Mouse (Mus musculus): ENCODE data around the gene Ablim1.
"Not testable (repeated sequence)": the region's sequence is repeated elsewhere in the genome, so short reads cannot be mapped to it uniquely, and the experiment has no call there.

Gene Ablim1

DNA sequence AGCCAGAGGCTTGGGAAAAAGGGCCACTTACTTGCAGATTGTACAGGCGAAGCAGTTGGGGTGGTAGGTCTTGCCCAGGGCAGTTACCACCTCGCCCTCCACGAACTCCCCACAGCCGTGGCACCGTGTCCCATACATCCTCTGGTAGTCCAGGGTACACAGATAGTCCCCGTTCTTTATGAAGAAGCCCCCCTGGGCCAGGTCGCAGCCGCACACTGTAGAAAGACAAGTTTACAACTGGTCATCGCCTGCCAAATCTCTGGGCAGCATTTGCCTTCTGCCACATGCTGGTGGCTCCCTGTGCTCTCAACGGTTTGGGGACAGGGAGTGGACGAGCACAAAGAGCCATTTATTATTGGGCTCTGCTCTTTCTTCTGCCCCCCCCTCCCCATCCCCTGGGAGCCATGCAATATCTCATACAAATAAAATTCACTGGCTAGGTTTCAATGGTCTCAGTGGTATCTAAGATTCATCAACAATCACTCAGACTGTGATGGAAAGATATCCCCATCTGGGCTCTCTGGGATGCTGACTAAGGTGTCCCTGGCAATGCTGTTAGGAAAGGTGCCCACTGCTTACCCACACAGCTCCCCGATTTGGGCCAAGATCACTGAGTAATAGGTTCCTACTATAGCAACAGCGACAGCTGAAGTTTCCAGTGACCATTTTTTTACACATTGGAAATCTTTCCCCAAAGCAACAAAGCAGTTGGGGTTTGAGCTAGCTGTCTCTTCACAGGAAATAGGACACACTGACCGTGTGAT is 159.4 kb downstream of the Ablim1 start:
- no peak for DNase-seq (ENCODE audit: low read depth, low spot score)

DNA sequence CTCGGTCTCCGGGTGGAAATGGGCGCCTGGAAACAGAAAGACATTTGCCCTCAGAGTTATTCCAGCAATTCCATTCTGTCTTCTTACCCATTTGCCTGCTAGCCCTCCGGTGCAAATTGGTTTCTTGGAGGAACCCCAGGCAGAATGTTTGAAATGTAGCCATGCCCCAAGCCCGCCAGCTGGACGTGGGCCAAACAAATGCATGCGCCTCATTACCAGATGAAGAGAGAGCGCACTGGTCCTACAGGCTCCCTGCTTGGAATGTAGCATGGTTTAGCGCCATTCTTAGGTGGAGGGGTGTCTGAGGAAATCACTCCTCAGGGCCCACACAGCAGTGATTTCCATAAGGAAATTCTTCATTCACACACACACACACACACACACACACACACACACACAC is 162.4 kb downstream of the Ablim1 start:
- no peak for DNase-seq (ENCODE audit: low read depth, low spot score)

DNA sequence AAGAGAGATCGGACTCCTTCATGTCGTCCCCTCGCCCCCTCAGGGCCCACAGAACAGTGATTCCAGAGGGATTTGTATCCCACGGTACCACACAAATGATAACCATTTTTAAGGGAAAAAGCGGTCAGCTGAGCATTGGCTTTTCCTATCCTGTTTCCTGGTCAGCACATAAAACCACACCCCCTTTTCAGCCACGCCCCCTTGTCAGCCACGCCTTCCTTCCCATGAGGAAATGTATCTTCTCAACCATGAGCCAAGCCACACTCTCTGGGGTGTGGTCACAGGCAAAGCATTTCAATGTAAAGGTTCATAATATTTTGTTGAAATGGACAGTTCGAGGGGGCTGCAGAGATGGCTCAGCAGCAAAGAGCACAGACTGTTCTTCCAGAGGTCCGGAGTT is 163.2 kb downstream of the Ablim1 start:
- no peak for DNase-seq (ENCODE audit: low read depth, low spot score)

DNA sequence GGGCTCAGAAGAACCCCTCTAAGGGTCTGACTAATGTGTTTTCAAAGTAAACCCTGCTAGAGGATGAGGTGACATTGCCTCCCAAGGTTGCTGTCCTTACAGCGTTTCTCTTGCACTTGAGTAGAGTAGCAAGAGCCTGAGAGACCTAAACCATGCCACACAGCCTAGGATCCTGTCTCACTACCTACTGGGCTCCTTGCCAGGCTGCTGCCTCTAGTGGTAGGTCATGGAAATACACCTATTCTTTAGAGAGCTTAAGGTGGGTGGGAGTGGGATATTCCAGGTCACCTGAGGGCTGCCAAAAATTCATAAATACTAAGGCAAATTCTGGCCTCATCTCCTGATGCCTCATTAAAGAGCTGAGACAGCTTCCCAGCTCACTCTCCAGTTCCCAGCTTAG is 164.4 kb downstream of the Ablim1 start:
- peak; percentile 83 for DNase-seq (ENCODE audit: low read depth, low spot score)

DNA sequence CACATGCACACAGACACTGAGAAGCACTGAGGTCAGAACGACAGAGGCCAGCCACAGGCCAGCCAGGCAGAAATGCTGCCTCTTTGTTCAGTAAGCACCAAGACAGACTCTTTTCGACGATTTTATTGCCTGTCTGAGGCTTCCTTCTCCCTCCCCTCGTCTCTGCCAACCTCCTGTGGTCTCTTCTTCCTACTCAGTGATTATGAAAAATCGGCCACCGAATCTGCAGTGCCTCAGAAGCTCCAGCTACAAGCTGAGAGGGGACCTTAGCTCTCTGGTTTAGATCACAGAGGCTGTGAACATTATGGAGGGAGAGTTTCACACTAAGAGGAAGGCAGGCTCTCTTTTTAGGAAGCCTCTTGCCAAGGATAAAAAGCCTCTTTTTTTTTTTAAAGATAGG is 167.0 kb downstream of the Ablim1 start:
- no peak for DNase-seq (ENCODE audit: low read depth, low spot score)

DNA sequence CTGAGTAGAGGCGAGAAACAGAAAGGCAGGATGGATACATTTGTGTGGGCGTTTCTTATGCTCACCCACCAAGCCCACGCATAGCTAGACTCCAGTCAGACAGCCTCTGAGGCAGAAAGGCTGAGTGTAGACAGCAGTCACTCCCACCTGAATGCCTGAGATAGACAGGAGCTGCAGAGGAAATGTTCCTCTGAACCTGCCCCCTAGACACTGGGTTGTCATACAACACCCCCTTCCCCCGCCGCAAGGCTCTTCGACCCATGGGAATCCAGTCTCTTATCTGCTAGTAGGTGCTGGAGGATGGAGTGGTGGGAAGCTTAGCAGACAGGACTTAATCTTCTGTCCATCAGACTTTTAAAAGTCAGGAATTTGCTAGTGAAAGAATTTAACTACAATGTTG is 167.8 kb downstream of the Ablim1 start:
- DNase-seq (ENCODE audit: low read depth, low spot score): no peak

DNA sequence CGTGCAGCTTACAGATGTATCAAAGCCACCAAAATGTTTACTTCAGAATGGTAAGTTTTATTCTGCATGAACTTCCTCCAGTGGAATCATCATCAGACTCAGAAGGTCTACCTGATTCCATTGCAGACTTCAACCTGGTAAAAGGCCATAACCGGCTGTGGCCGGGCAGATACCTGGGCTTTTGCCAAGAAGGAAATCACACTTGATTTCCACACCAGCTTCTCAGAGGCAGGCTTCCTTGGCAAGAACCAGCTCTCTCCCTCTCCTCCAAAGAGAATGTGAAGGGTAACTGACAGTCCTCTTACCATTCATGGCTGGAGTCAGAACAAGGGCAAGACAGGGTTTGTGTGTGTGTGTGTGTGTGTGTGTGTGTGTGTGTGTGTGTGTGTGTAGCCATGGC is 171.1 kb downstream of the Ablim1 start:
- no peak for DNase-seq (ENCODE audit: low read depth, low spot score)

DNA sequence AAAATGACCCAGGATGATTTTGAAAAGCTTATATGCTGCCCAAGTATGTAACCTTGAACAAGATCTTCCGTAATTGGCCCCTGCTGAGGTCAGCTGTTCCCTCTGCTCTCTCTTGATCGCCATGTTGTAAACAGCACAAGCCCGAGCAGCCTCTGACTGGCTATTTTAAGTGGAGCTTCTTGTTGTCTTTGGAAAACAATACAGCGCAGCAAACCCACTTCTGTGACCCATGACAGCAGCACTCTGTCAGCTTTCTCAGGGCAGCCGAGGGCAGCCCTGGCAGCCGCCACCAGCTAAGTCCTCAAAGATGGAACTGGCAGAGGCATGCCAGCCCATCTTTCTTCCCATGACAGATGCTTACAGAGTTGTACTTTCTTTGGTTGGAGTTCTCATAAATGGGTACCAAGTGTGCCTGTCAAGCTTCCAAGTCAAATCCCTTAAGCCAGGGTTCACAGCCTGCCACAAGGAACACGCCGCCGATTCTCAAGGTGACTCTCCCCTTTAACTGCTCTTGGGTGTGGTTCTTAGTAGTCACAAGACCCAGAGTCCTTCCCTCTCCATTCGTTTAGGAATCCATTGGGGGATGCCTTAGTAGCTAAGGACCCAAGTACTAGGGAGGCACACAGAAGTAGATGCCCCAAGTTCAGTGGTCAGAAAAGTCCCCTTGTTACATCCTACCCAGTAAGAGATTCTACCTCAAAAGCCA is 172.8 kb downstream of the Ablim1 start:
- no peak for DNase-seq (ENCODE audit: low read depth, low spot score)

DNA sequence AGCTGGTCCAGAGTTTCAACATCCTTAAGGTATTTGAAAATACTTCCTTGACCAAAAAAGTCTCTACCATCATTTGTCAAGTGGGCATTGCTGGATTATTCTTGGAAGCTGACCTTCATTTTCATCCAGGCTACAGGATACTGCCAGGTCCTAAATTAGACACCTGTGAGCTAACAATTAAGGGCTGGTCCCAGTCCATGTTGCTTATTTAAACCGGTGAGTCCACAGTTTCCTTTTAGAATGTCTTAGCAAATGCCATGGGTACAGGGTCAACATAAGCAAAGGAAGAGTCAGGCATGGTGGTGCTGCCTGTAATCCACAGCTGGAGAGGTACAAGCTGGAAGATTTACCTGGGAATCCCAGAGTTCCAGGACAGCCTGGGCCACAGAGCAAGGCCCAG is 173.8 kb downstream of the Ablim1 start:
- no peak for DNase-seq (ENCODE audit: low read depth, low spot score)

DNA sequence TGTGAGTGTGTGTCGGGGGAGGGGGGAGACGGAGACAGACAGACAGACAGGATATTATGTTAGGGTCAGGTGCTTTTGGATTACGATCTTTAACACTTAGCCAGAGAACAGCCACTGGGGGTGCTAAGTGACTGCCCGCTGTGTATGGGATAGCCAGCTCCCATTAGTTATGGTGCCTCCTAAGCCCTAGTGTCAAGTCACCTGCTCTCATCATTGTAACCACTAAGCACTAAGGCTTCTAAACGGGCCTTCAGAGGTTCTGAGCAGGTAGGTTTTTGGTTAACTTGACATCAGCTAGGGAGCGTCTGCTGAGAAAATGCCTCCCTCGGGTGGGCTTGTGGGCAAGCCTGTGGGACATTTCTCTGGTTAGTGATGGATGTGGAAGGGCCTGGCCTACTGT is 174.6 kb downstream of the Ablim1 start:
- DNase-seq (ENCODE audit: low read depth, low spot score): no peak

DNA sequence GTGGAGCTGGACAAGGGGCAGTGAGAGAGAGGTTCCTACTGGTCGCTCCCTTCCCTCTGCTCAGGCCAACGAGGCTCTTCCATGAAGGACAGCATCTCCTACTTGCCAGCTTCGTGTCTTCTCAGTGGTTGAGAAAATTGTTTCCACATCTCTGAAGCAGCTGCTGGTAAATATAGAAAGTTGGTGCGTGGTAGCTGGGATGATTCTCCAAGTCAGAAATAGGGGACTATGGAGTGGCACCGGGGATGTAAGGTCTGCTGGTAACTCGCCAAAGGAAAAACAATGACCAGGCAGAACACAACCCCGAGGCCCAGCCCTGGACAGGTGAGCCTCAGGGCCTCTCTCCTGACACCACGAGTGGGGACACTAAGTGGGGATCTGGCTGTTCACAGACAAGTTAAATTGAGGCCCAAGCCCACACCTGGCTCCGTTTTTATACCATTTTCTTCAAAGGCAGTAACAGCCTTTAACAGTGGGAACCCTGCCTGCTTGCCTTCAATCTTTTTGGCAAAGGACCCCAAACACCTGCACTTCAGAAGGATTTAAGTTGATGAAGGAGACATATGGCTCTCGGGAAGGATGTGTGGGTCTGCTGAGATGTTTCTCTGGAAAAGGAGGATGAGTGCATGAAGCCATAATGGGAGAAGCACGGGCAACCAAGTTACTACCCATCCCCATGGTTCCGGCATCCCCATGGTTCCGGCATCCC is 175.7 kb downstream of the Ablim1 start:
- DNase-seq (ENCODE audit: low read depth, low spot score): no peak

DNA sequence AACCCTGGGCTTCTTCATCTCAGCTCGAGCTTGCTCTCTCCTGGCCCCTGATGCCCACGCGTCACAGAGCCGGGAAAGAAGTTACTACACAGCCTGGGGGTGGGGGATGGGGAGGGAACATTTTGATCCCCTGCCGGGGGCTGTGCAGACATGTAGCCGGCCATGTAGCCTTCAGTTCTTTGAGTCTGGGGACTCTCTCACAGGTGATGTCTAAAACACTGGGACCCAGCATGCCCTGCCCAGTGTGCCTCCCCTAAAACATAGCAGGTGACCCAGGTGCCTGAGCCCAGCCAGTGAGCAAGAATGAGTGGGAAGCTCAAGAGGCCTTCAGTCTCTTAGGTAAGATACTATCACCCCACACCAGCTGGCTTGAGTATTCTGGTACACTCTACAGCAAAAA is 176.2 kb downstream of the Ablim1 start:
- no peak for DNase-seq (ENCODE audit: low read depth, low spot score)

DNA sequence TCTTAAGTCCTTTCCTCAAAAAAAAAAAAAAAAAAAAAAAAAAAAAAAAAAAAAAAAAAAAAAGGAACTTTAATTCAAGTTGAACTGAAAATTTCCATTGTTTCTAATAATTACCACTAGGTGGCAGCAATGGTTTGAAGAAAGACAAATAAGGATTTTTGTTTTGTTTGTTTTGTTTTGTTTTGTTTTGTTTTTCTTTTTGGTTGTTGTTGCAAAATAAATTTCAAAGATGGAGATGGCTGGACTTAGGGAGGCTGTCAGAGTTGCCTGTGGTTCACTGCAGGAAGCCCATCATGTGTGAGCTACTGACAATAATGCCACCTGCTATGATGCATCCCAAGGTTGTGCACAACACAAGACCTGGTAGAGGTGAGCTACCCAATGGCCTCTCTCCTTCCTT is 176.7 kb downstream of the Ablim1 start:
- peak; percentile 48 for DNase-seq (ENCODE audit: low read depth, low spot score)

DNA sequence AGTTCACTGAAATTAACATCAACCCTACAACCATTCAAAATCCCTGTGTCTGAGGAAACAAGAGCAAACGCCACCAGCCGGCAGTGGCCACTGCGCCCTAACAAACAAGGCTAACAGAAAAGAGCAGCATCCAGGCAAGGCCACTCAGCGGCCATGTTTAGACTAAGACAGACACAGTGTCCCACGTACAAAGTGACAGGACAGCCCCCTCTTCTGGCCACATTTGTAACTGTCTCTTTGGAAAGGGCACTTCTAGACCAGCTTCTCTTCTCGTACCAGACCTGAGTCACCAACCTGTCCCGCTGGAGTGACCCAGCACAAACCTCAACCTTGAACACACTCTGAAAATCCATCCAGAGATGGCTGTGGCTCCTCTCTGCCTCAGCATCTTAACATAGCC is 178.5 kb downstream of the Ablim1 start:
- DNase-seq (ENCODE audit: low read depth, low spot score): peak; percentile 91

DNA sequence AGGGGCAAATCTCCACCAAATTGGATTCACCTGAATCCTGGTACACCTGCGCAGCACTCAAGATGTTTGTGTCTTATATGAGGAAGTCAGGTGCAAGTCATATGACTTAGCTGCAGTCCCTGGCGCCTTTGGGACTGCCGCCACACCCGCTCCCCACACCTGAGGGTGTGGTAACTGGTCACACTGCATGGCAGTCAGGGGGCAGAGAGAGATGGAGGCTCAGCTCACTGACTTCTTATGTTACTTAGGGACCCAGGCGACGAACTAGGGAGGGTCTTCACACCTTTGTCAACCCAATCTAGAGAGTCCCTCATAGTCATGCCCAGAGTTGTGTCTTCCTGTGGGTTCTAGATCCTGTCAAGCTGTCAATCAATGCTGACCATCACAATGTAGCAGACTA is 179.1 kb downstream of the Ablim1 start:
- not testable (repeated sequence) for DNase-seq (ENCODE audit: low read depth, low spot score)

DNA sequence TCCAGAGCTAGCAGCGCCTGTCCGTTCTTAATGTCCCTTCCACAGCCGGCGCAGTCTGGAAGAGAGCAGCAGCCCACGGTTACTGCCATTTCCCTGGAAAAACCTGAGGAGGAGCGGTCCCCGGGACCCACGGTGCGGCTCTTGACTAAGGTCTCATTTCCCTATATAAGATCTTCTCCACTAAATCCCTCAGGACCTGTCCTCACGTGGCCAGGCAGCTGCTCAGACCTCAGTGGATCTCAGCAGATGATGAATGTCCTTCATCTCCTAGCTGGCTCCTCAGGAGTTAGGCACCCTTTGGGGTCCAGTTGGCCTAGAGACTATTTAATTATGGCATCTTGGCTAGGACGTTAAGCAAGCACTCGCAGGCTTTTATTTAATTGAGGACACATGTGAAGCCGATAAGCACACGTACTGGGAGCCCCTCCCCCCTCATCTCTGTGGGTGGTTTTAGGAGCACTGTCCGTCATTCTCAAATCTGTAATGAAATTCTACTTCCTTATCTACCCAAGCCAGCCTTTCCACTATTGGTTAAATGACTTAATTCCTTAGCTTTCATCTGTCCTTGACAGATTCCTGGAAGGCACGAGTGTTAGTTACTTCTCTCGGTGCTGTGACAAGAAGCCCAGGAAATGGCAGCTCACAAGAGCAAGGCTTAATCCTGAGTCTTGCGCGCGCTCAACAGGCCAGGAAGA is 179.9 kb downstream of the Ablim1 start:
- no peak for DNase-seq (ENCODE audit: low read depth, low spot score)

DNA sequence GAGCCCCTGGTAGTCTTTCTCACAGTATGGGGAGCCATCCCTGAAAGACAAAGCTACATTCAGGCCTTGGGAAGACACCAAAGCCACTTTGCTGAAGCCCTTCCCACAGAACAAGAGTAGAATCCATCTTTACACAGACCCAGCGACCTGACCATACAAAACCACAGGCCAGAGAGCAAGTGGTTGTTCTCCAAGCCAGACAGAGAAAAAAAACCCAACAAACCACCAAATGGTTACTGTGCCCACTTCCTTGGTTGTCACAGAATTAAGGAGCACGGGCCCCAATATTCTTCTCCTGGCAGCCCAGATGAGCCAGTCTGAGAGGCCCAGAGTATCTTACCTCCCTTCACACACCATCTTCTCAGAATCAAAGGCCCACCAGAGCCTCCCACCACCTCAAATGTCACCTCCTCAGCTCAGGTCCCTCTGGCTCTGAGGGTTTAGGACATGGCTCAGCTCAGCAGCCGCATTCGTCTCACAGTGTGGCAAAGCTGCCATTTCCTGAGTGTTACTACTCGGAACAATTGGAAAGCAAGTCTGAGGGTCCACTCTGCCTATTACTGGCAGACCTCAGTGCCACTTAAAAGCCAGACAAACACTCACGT is 181.7 kb downstream of the Ablim1 start:
- DNase-seq (ENCODE audit: low read depth, low spot score): peak; percentile 40

DNA sequence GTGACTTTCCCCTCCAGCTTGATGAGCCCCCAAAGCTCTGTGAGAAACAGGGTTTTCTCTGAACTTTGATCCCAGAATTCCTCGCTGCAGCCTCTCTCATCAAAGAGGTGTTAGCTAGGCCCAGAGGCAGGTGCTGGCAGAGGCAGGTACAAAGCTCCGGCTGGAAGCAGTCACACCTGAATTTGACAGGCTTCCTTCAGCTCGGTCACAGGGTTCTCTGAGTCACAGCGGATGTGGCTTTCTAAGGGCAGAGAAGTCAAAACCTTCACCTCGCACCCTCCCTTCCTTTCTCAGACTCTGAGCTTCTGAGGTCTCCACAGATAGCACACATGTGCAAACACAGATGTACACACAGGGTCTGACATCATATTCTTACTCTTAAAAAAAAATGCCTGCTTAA is 182.4 kb downstream of the Ablim1 start:
- DNase-seq (ENCODE audit: low read depth, low spot score): peak; percentile 93

DNA sequence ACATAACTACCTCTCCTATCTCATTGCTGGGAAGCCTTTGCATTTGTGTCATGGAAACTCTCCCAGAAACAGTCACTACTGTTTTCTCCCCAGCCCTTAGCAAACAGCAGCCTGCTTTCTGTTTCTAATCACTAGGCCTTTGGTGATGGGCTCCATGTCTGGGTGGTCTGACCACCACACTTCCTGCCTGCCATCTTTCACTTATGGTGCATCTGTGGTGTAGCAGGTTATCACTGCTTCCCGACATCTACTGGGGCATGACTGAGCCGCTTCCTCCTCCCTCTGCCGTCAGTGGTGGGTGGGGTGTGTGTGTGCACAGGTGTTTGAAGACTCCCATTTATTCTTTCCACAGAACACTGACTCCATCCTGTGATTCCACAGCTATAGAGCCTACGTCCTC is 183.4 kb downstream of the Ablim1 start:
- DNase-seq (ENCODE audit: low read depth, low spot score): peak; percentile 85

DNA sequence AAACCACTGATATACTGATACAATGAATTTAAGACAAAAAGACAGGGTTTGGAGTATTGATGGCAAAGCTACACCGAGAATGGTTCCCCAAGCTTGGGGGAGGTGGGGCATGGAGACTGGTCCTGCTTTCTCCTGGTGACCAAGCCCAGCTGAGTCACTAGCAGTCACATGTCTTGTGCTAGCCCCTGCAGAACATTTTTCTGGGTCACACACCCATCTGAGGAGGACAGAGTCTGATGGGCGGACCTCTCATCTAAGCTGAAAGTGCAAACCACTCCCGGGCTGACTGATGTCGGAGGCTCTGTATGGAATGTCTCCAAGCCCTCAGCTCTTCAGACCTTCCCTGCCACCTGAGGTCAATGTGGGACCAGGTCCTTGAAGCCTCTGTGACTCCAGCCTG is 184.1 kb downstream of the Ablim1 start:
- peak; percentile 12 for DNase-seq (ENCODE audit: low read depth, low spot score)

DNA sequence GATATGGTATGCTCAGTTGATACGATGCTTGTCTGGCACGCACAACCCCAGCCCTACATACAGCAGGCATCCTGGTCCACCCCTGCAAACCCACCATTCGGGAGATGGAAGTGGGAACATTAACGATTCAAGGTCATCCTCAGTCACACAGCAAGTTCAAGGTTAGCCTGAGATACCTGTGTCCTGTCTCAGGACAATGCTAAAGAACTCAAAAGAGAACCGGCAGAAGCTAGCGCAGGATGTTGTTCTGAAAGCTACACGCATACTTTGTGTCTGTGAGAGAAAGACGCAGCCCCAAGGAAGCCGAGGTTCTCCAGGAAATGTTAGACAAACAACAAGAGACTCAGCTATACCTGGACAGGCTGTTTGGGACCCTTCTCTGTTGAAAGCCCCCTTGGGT is 185.0 kb downstream of the Ablim1 start:
- DNase-seq (ENCODE audit: low read depth, low spot score): peak; percentile 51

DNA sequence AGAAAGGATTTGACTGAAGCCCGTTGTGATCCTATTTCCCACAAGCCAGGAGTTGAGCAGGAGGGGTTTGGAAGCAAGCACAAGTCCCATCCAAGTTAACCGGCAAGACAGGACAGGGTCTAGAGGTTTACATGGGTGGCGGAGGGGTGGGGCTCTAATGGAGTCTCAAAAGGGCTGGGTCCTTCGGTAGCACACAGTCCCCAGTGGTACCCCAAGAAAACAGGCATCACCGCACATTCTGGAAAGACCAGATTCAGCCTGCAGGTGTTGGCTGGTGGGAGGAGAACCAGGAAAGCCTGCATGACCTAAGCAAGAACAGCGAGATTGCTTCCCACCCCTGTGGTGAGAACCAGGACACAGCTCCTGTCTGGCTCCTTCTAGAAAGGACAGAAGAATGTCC is 186.7 kb downstream of the Ablim1 start:
- peak; percentile 2 for DNase-seq (ENCODE audit: low read depth, low spot score)
